Mouse (Mus musculus): ENCODE measurements at regions not wholly inside any gene's neighbourhood (a gene's known extent, or its start where the extent isn't known, plus 50 kb on each side); places are given as distances from the start of the nearest gene placed in this dataset.

- peak; percentile 51 for DNase-seq (ENCODE audit: low read depth)
Measured at GRCm38 (mm10) chr1:133981185-133981584, 55.9 kb upstream of the Fmod start.

- DNase-seq (ENCODE audit: low read depth), result peak; percentile 80
Measured at GRCm38 (mm10) chr1:133978271-133978988, 57.2 kb upstream of the Prelp start.

DNA sequence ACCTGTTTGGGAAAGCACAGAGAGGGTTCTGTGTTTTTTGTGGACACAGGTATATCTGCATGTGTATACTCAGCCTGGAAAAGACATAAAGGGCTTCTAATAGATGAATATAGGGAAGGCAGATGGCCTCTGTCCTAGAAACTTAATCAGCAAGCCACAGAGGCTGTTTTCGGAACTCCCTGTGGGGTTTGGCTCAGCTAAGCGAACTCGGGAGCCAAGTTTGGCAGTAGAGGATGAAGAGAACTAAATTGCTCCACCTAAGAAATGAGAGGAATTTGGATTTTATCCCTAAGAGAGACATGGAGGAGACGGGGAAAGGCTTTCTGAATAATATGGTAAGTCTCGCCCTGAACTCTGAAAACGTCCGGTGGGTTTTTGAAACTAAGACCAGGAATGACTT, 56.0 kb upstream of the Prelp start:
- DNase-seq (ENCODE audit: low read depth), result peak; percentile 78

DNA sequence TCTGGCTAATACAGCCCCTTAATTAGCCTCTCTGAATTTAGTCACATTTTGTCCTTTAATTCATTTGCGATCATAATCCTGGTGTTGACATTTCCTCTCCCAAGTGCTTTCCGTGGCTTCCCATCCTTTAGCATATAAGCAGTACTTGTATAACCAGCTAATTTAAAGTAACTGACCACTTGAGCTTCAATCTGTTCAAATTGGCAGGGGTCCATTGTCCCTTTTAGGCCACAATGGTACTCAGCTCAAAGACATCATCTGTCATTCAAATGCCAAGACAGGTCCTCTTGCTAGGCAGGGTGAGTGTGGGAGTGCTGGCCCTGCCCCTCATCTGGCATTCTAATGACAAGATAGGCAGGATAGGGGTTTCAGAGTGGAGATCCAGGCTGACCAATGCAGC, 52.6 kb upstream of the Prelp start:
- no peak for DNase-seq (ENCODE audit: low read depth)

- DNase-seq (ENCODE audit: low read depth), result no peak
Measured at GRCm38 (mm10) chr1:133971290-133971689, 50.1 kb upstream of the Prelp start.
